Mouse (Mus musculus) midbrain, embryonic 10.5 days (tissue): Measurements from ENCODE around the gene Nelfa. TPM values are rescaled to one million over a fixed set of nuclear protein-coding genes. Genes with fewer than 3 reads are reported as not detected.
"Not testable (repeated sequence)": the region's sequence is repeated elsewhere in the genome, so short reads cannot be mapped to it uniquely, and the experiment has no call there.

Experiments
- DNase-seq: peaks from one replicate; pipeline ENCODE4 v3.0.0-alpha.2; 2017; ENCODE audit warnings: low spot score
- H3K27ac ChIP-seq: fragments of 300-500 bp; sonication (generic); replicated peaks from 2 replicates; pipeline ENCODE4 v1.5.1; 2016; ENCODE audit warnings: mild to moderate bottlenecking
- H3K27me3 ChIP-seq: fragments of 300-500 bp; sonication (generic); 2 replicates; pipeline ENCODE4 v1.6.1; 2016; ENCODE audit warnings: low read depth, mild to moderate bottlenecking; ENCODE audit not compliant: poor library complexity, severe bottlenecking
- H3K36me3 ChIP-seq: fragments of 300-500 bp; sonication (generic); 2 replicates; pipeline ENCODE4 v1.6.1; 2016; ENCODE audit warnings: mild to moderate bottlenecking, moderate library complexity
- H3K4me1 ChIP-seq: fragments of 300-500 bp; sonication (generic); 2 replicates; pipeline ENCODE4 v1.6.1; 2016
- H3K4me3 ChIP-seq: fragments of 300-500 bp; sonication (generic); 2 replicates; pipeline ENCODE4 v1.5.1; 2016; ENCODE audit warnings: mild to moderate bottlenecking, moderate library complexity
- H3K9me3 ChIP-seq: fragments of 300-500 bp; sonication (generic); replicated peaks from 2 replicates; pipeline ENCODE4 v1.6.1; 2016; ENCODE audit warnings: mild to moderate bottlenecking
- WGBS: fragments of 180-500 bp; shearing (Covaris S2); methylation state at CpG from one replicate; pipeline ENCODE4 v1.1.7; 2016; 5-methylcytosine and 5-hydroxymethylcytosine counted together
- polyA plus RNA-seq: library from polyadenylated mRNA; unstranded; fragments of >200 nt; fragmentation: Nextera tagmentation; extraction: Ambion mirVana; gene quantifications from 2 replicates; pipeline ENCODE4 v1.2.1, GENCODE M21; 2016

Gene Nelfa
- 85.4 and 88.1 TPM in 2 replicates for polyA plus RNA-seq

- H3K36me3 ChIP-seq: peaks cover 59% of the 10 kb centered on the region
- DNase-seq: peak; percentile 98
These were observed at the start of gene Nelfa for GRCm38 (mm10) chr5:33936120-33936707. Nelfa (minus strand) TSS chr5:33936413.

DNA sequence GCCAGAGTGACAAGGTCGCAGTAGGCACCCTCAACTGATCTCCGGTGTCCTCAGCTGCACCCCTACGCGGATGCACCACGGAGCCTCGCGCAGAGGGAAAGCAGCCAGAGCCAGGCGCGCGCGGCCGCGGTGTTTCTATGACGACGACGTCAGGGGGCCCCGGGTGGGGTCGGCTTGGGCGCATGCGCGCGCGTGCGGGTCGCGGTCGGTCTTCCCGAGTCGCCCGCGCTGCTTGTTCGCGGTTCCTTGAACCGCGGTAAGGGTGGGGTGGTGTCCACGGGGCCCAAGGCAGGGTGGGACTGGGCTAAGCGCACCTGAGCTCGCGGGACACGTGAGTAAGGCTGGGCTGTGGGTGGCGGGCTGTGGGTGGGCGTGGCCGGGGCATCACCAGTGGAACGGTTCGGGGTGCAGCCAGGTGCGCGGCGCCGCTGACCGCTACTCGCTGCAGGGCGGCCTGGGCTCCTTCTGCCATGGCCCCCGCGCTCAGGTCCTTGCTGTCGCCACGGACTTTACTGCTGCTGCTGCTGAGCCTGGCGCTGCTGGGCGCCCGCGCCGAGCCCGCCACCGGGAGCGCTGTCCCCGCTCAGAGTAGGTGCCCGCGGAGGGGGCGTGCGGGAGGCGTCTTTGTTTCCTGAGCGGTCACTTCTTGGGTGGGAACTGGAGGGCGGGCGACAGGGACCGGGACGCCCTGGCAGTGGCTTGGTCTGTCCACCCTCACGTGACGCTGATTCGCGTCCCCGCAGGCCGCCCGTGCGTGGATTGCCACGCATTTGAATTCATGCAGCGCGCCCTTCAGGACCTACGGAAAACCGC lies 47.3 kb upstream of the Nelfa start, which contains the start of gene Gm1673:
Gm1673 (plus strand) TSS at position 125 of the 813 bp plus-strand sequence.
- peak within 1 kb of the TSS; percentile 96 for H3K4me3 ChIP-seq
- H3K4me1 ChIP-seq: peaks cover 45% of the 10 kb centered on the region
- WGBS: under 1% methylated on average over 88 of the region's 88 CpGs
- H3K9me3 ChIP-seq: no peaks in the 10 kb centered on the region; the same call in 1 of the 2 replicates
- peaks cover 34% of the 10 kb centered on the region for H3K36me3 ChIP-seq
- peak; percentile 91 for DNase-seq
- H3K27me3 ChIP-seq: 0 out of 2 replicates have a peak, but pooled peaks cover 6% of the 10 kb centered on the region
- peak within 1 kb of the TSS; percentile 94 for H3K27ac ChIP-seq

More at GRCm38 (mm10) chr5:33936120-33936707, at the start of gene Nelfa:
- Histone ChIP-seq H3K9me3 (peaks cover 28% of the 10 kb centered on the region), H3K27me3 (no peaks in the 10 kb centered on the region), H3K27ac (peak within 1 kb of the TSS; percentile 94), H3K4me3 (peak within 1 kb of the TSS; percentile 82), H3K4me1 (peaks cover 31% of the 10 kb centered on the region)
- WGBS: under 1% methylated on average over 61 of the region's 61 CpGs

- Histone ChIP-seq H3K27ac (peak overlapping the region; percentile 94), H3K9me3 (no peaks in the 10 kb centered on the region; the same call in 1 of the 2 replicates), H3K4me1 (peaks cover 45% of the 10 kb centered on the region), H3K36me3 (peaks cover 34% of the 10 kb centered on the region), H3K4me3 (peak overlapping the region; percentile 96), H3K27me3 (0 out of 2 replicates have a peak, but pooled peaks cover 6% of the 10 kb centered on the region)
- 5% methylated on average over 26 of the region's 26 CpGs for WGBS
- no peak for DNase-seq
These were observed 46.6 kb upstream of the Nelfa start for GRCm38 (mm10) chr5:33982731-33983259.

DNA sequence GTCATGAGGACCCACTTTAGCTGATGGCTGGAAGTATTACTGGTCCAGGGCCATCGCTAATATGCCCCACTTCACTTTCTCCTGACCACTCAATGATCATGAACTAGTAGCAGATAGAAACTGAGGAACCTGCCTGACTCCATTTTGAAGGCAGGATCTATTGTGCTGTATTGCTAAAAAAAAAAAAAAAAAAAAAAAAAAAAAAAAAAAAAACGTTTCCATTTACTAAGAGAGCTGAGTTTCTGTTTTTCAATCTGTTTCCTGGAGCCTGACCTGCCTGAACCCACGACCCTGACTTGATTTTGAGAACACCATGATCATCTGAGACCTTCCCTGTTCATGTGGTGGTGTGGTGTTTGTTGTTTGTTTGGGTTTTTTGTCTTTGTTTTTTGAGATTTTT lies 40.1 kb upstream of the Nelfa start:
- Histone ChIP-seq H3K27ac (no peak overlapping the region), H3K9me3 (no peaks in the 10 kb centered on the region; the same call in 1 of the 2 replicates), H3K27me3 (no peaks in the 10 kb centered on the region), H3K4me1 (no peaks in the 10 kb centered on the region), H3K36me3 (peaks cover 13% of the 10 kb centered on the region), H3K4me3 (no peak overlapping the region)
- 40% methylated on average over 3 of the region's 3 CpGs for WGBS
- no peak for DNase-seq

- 64% methylated on average over 2 of the region's 2 CpGs for WGBS
- H3K9me3 ChIP-seq: no peaks in the 10 kb centered on the region; the same call in 1 of the 2 replicates
- DNase-seq: no peak
- H3K36me3 ChIP-seq: peaks cover 6% of the 10 kb centered on the region; the same call in 1 of the 2 replicates
- no peak overlapping the region for H3K27ac ChIP-seq
- no peaks in the 10 kb centered on the region for H3K4me1 ChIP-seq
- H3K4me3 ChIP-seq: no peak overlapping the region
- H3K27me3 ChIP-seq: no peaks in the 10 kb centered on the region
These were observed 38.5 kb upstream of the Nelfa start for GRCm38 (mm10) chr5:33974736-33975135.

- H3K4me1 ChIP-seq: no peaks in the 10 kb centered on the region
- no peak overlapping the region for H3K4me3 ChIP-seq
- no peaks in the 10 kb centered on the region for H3K36me3 ChIP-seq
- no peak overlapping the region for H3K27ac ChIP-seq
- H3K9me3 ChIP-seq: peaks cover 7% of the 10 kb centered on the region
- H3K27me3 ChIP-seq: no peaks in the 10 kb centered on the region
- DNase-seq: no peak
- WGBS: 91% methylated on average over 4 of the region's 4 CpGs
These were observed 23.2 kb upstream of the Nelfa start for GRCm38 (mm10) chr5:33959382-33959781.

DNA sequence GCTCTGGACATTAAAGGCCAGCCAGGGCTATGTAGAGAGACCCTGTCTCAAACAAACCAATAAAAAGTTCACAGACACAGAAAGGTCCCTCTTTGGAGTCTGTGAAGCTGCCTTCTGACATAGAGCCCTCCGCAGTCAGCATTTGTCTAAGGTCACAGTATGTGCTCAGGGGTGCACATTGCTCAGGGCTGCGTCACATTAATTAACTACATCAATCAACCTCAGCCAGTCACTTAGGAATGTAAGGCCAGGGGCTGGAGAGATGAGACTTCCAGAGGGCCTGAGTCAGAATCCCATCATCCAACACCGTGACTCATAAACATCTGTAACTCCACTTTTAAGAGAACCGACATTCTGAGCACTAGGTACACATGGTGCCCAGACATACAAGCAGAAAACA lies 19.7 kb upstream of the Nelfa start:
- H3K27me3 ChIP-seq: no peaks in the 10 kb centered on the region
- no peaks in the 10 kb centered on the region for H3K36me3 ChIP-seq
- H3K4me1 ChIP-seq: no peaks in the 10 kb centered on the region
- H3K27ac ChIP-seq: no peak overlapping the region
- DNase-seq: no peak
- peaks cover 25% of the 10 kb centered on the region for H3K9me3 ChIP-seq
- no peak overlapping the region for H3K4me3 ChIP-seq
- 94% methylated on average over 4 of the region's 4 CpGs for WGBS

GRCm38 (mm10) chr5:33954354-33954753 lies 18.1 kb upstream of the Nelfa start:
- no peak overlapping the region for H3K4me3 ChIP-seq
- no peaks in the 10 kb centered on the region for H3K4me1 ChIP-seq
- peak; percentile 68 for DNase-seq
- 38% methylated on average over 10 of the region's 10 CpGs for WGBS
- no peaks in the 10 kb centered on the region for H3K36me3 ChIP-seq
- H3K27me3 ChIP-seq: no peaks in the 10 kb centered on the region
- no peak overlapping the region for H3K27ac ChIP-seq
- peaks cover 25% of the 10 kb centered on the region for H3K9me3 ChIP-seq

GRCm38 (mm10) chr5:33953471-33954185 lies 17.4 kb upstream of the Nelfa start:
- 87% methylated on average over 17 of the region's 17 CpGs for WGBS

DNA sequence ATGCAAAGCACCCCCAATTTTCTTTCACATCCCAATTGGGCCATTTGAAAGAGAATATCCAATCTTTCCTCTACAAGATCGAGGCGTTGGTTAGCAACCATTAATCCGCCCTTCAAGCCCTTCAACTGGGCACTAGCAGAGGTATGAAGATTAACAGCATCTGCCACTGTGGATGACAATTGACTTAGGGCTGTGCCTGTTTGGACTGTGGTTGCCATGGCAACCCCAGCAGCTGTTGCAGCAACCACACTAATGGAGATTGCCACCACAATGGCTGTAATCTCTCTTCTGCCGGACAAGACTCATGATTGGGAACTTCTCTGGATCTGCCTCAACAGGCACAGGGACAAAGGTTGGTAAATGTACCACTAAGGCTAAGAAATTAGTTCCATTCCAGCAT lies 12.1 kb upstream of the Nelfa start:
- Histone ChIP-seq H3K27me3 (no peaks in the 10 kb centered on the region), H3K36me3 (no peaks in the 10 kb centered on the region), H3K4me3 (no peak overlapping the region), H3K4me1 (no peaks in the 10 kb centered on the region), H3K27ac (no peak overlapping the region), H3K9me3 (peaks cover 45% of the 10 kb centered on the region)
- WGBS: 78% methylated on average over 4 of the region's 4 CpGs
- peak; percentile 24 for DNase-seq

More at GRCm38 (mm10) chr5:33953471-33954185, 17.4 kb upstream of the Nelfa start:
- peaks cover 25% of the 10 kb centered on the region for H3K9me3 ChIP-seq
- H3K27me3 ChIP-seq: no peaks in the 10 kb centered on the region
- H3K4me3 ChIP-seq: no peak overlapping the region
- no peak for DNase-seq
- no peaks in the 10 kb centered on the region for H3K4me1 ChIP-seq
- H3K27ac ChIP-seq: no peak overlapping the region
- H3K36me3 ChIP-seq: no peaks in the 10 kb centered on the region

GRCm38 (mm10) chr5:33947035-33947434 lies 10.8 kb upstream of the Nelfa start:
- 82% methylated on average over 16 of the region's 16 CpGs for WGBS
- H3K36me3 ChIP-seq: not testable (repeated sequence)

GRCm38 (mm10) chr5:33938448-33938847 lies 2.2 kb upstream of the Nelfa start:
- Histone ChIP-seq H3K36me3 (peaks cover 39% of the 10 kb centered on the region), H3K27me3 (no peaks in the 10 kb centered on the region), H3K9me3 (peaks cover 50% of the 10 kb centered on the region), H3K27ac (no peak overlapping the region), H3K4me3 (no peak overlapping the region), H3K4me1 (peaks cover 31% of the 10 kb centered on the region)
- no peak for DNase-seq
- WGBS: 95% methylated on average over 3 of the region's 3 CpGs

More at GRCm38 (mm10) chr5:33947035-33947434, 10.8 kb upstream of the Nelfa start:
- H3K4me1 ChIP-seq, H3K27me3 ChIP-seq, H3K27ac ChIP-seq, H3K4me3 ChIP-seq, DNase-seq: not testable (repeated sequence)
- H3K9me3 ChIP-seq: peaks cover 50% of the 10 kb centered on the region
